26 mouse cellular contexts compared by ENCODE assay signal in the genomic region with DNA sequence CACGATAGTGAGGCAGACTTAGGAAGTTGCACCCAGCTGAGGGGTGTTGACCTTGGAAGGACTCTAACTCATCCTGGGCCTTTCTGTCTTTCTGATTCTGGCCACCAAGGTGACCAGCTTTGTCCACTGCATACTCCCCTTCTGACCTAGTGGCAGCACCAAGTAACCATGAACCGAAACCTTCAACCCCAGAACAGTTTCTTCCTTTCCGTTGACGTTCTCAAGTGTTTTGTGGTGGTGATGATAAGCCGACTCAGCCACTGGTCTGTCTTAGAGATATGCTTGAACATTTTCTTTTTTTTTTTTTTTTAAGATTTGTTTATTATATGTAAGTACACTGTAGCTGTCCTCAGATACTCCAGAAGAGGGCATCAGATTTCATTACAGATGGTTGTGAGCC. TPM values are rescaled to one million over a fixed set of nuclear protein-coding genes. Genes with fewer than 3 reads are reported as not detected.
DNase-seq lines count a peak whose midpoint lies in the region; ATAC-seq and TF ChIP-seq lines count a peak whose summit lies in the region.
"Had no signal": no experiment of that assay in that cellular context is flagged by ENCODE, and none has a peak within 500 bp of the region (broad histone marks: within the 10 kb centered on the region; RNA-seq: fewer than 3 reads in every experiment).

No protein-coding gene starts in this region.

- peaks cover 5% of the 10 kb centered on the region for H3K4me1 ChIP-seq in liver, embryonic 11.5 days (replicated peaks; ENCODE audit: control insufficient read depth, insufficient read depth, low read length)
- H3K4me1 ChIP-seq in liver, embryonic 13.5 days (replicated peaks): peaks cover 15% of the 10 kb centered on the region
- no peaks in the 10 kb centered on the region for H3K4me1 ChIP-seq in liver, postnatal 0 days (ENCODE audit: insufficient read depth)
- H3K4me1 ChIP-seq: heart, embryonic 15.5 days; hindbrain, embryonic 13.5 days had no signal

- peak; percentile 66 for TF ChIP-seq EP300 in liver, postnatal 0 days (IDR thresholded peaks at IDR 0.05; ENCODE audit: low read depth)

- H3K27ac ChIP-seq in liver, embryonic 11.5 days (ENCODE audit: low read depth, low read length): no peak overlapping the region
- H3K27ac ChIP-seq in liver, embryonic 13.5 days: no peak overlapping the region
- H3K27ac ChIP-seq in liver, postnatal 0 days (ENCODE audit: low read depth): no peak overlapping the region
- H3K27ac ChIP-seq: embryonic facial prominence, embryonic 13.5 days; forebrain, embryonic 12.5 days; heart, embryonic 15.5 days; hindbrain, embryonic 13.5 days had no signal

- no peak overlapping the region for H3K4me3 ChIP-seq in liver, embryonic 11.5 days (ENCODE audit: low read depth, low read length)
- H3K4me3 ChIP-seq in liver, embryonic 13.5 days (replicated peaks): no peak overlapping the region
- H3K4me3 ChIP-seq in liver, postnatal 0 days (ENCODE audit: low read depth, low read length): no peak overlapping the region
- H3K4me3 ChIP-seq: embryonic facial prominence, embryonic 13.5 days; forebrain, embryonic 12.5 days; heart, embryonic 15.5 days; hindbrain, embryonic 13.5 days had no signal

- no peak for DNase-seq in liver, embryonic 11.5 days (ENCODE audit: low spot score)
- no peak for DNase-seq in liver
- no peak for DNase-seq in liver, embryonic 13.5 days
- no peak for DNase-seq in liver, postnatal 0 days
- no peak for DNase-seq in ovary, postnatal 10 days (ENCODE audit: low spot score)
- DNase-seq in spleen, adult 18-20 months: no peak
- no peak for DNase-seq in layer of hippocampus, adult 18-20 months (ENCODE audit: low spot score in 2 of 2)
- DNase-seq: adrenal gland, postnatal 10 days; cerebellum, adult 11 months; cerebellum, adult 8-10 months; cerebellum, postnatal 25 days; gastrocnemius, postnatal 10 days; heart, adult 18-20 months; heart, postnatal 14 days had no signal

- no peaks in the 10 kb centered on the region for H3K36me3 ChIP-seq in liver, embryonic 11.5 days (ENCODE audit: control insufficient read depth, insufficient read depth, low read length)
- no peaks in the 10 kb centered on the region for H3K36me3 ChIP-seq in liver, embryonic 13.5 days
- no peaks in the 10 kb centered on the region for H3K36me3 ChIP-seq in liver, postnatal 0 days (replicated peaks; ENCODE audit: insufficient read depth, low read length)
- H3K36me3 ChIP-seq: embryonic facial prominence, embryonic 13.5 days; forebrain, embryonic 12.5 days; heart, embryonic 15.5 days; hindbrain, embryonic 13.5 days had no signal

- H3K9me3 ChIP-seq in liver, embryonic 11.5 days (ENCODE audit: control insufficient read depth, low read length): no peaks in the 10 kb centered on the region
- no peaks in the 10 kb centered on the region for H3K9me3 ChIP-seq in liver, embryonic 13.5 days (replicated peaks)
- no peaks in the 10 kb centered on the region for H3K9me3 ChIP-seq in liver, postnatal 0 days (ENCODE audit: low read length)
- H3K9me3 ChIP-seq: forebrain, embryonic 12.5 days; heart, embryonic 15.5 days; hindbrain, embryonic 13.5 days had no signal

- no peak overlapping the region for H3K9ac ChIP-seq in liver, embryonic 11.5 days (ENCODE audit: low read depth, low read length)
- H3K9ac ChIP-seq in liver, embryonic 13.5 days: no peak overlapping the region
- H3K9ac ChIP-seq in liver, postnatal 0 days (replicated peaks): no peak overlapping the region
- H3K9ac ChIP-seq: embryonic facial prominence, embryonic 13.5 days; forebrain, embryonic 12.5 days; heart, embryonic 15.5 days; hindbrain, embryonic 13.5 days had no signal

- WGBS in liver, embryonic 11.5 days: 29% methylated on average over 5 of the region's 5 CpGs
- WGBS in liver, embryonic 13.5 days (ENCODE audit: insufficient replicate concordance): 27% methylated on average over 5 of the region's 5 CpGs
- WGBS in liver, postnatal 0 days (ENCODE audit: insufficient replicate concordance): 30% methylated on average over 5 of the region's 5 CpGs

- peak overlapping the region; percentile 41 for H3K4me2 ChIP-seq in liver, embryonic 11.5 days
- H3K4me2 ChIP-seq in liver, embryonic 13.5 days: peak overlapping the region; percentile 19; the same call in 1 of the 2 replicates
- peak overlapping the region; percentile 9; the same call in 1 of the 2 replicates for H3K4me2 ChIP-seq in liver, postnatal 0 days (ENCODE audit: low read depth, low read length)
- H3K4me2 ChIP-seq: embryonic facial prominence, embryonic 13.5 days; forebrain, embryonic 12.5 days; heart, embryonic 11.5 days; heart, embryonic 15.5 days; hindbrain, embryonic 13.5 days had no signal

- no peak for TF ChIP-seq CTCF in liver, postnatal 0 days (IDR thresholded peaks at IDR 0.05; ENCODE audit: low read depth)

- peak; percentile 69 for ATAC-seq in liver, embryonic 11.5 days (replicated peaks; ENCODE audit: low FRiP score)
- ATAC-seq in liver, embryonic 13.5 days (ENCODE audit: low read depth): peak; percentile 76
- peak; percentile 47 for ATAC-seq in liver, postnatal 0 days
- ATAC-seq: forebrain, embryonic 16.5 days had no signal

- H3K27me3 ChIP-seq in liver, embryonic 11.5 days (replicated peaks; ENCODE audit: control insufficient read depth, insufficient read depth, low read length): no peaks in the 10 kb centered on the region; the same call in 1 of the 2 replicates
- 0 out of 2 replicates have a peak, but pooled peaks cover 3% of the 10 kb centered on the region for H3K27me3 ChIP-seq in liver, embryonic 13.5 days
- H3K27me3 ChIP-seq in liver, postnatal 0 days (ENCODE audit: insufficient read depth, low read length): 0 out of 2 replicates have a peak, but pooled peaks cover 2% of the 10 kb centered on the region

RNA-seq across cellular contexts. Expression of a gene that starts 14.2 kb away (rescaled TPM):
- 1.0 TPM in 2 replicates for polyA plus RNA-seq in liver, embryonic 11.5 days (2014; fragmentation: Nextera tagmentation; extraction: Ambion mirVana)
- 0.61 and 0.71 TPM in 2 replicates for polyA plus RNA-seq in liver, embryonic 13.5 days (2015; fragmentation: Nextera tagmentation; extraction: Ambion mirVana)
- polyA plus RNA-seq in liver, postnatal 0 days (2015; fragmentation: Nextera tagmentation; extraction: Ambion mirVana): 1.1 TPM in 2 replicates
- 10 to 100 TPM; 60.7 to 61.2 TPM for total RNA-seq in layer of hippocampus, adult 18-20 months (2021)

RNA-seq across cellular contexts. Expression of a gene that starts 35.1 kb away (rescaled TPM):
- polyA plus RNA-seq in liver, embryonic 11.5 days (2014; fragmentation: Nextera tagmentation; extraction: Ambion mirVana): not detected in 2 replicates
- polyA plus RNA-seq in liver, embryonic 13.5 days (2015; fragmentation: Nextera tagmentation; extraction: Ambion mirVana): not detected in 2 replicates
- polyA plus RNA-seq in liver, postnatal 0 days (2015; fragmentation: Nextera tagmentation; extraction: Ambion mirVana): not detected in 2 replicates
- not detected for total RNA-seq in layer of hippocampus, adult 18-20 months (2021)
- total RNA-seq: adrenal gland, postnatal 10 days; adrenal gland, postnatal 4 days; CH12.LX; gastrocnemius, postnatal 10 days; gastrocnemius, postnatal 4 days; heart, adult 18-20 months; heart, postnatal 14 days; hematopoietic stem cell, adult 5-6 weeks had no signal
- polyA plus RNA-seq: brain, embryonic 14.5 days; embryonic facial prominence, embryonic 13.5 days; forebrain, embryonic 12.5 days; forebrain, embryonic 16.5 days; frontal cortex, adult 2 months; heart, embryonic 11.5 days; heart, embryonic 15.5 days; hindbrain, embryonic 13.5 days had no signal

RNA-seq across cellular contexts. Expression of a gene that starts 43.2 kb away (rescaled TPM):
- polyA plus RNA-seq in liver, embryonic 11.5 days (2014; fragmentation: Nextera tagmentation; extraction: Ambion mirVana): 65.5 and 68.2 TPM in 2 replicates
- polyA plus RNA-seq in liver, embryonic 13.5 days (2015; fragmentation: Nextera tagmentation; extraction: Ambion mirVana): 31.6 and 33.7 TPM in 2 replicates
- polyA plus RNA-seq in liver, postnatal 0 days (2015; fragmentation: Nextera tagmentation; extraction: Ambion mirVana): 9.6 and 11.3 TPM in 2 replicates
- total RNA-seq in layer of hippocampus, adult 18-20 months (2021): 10 to 100 TPM; 46.9 to 49.0 TPM

RNA-seq across cellular contexts. Expression of a gene that starts 55.4 kb away (rescaled TPM):
- polyA plus RNA-seq in liver, embryonic 11.5 days (2014; fragmentation: Nextera tagmentation; extraction: Ambion mirVana): 3.8 and 4.0 TPM in 2 replicates
- polyA plus RNA-seq in liver, embryonic 13.5 days (2015; fragmentation: Nextera tagmentation; extraction: Ambion mirVana): 1.9 and 2.1 TPM in 2 replicates
- polyA plus RNA-seq in liver, postnatal 0 days (2015; fragmentation: Nextera tagmentation; extraction: Ambion mirVana): 3.1 and 3.3 TPM in 2 replicates
- total RNA-seq in layer of hippocampus, adult 18-20 months (2021): 100 to 1,000 TPM; 177 TPM
